Mouse (Mus musculus) CD4-positive naive resting alpha-beta T cell, adult 76 days (primary cell): ENCODE results near the gene Kcnj5. TPM values are rescaled to one million over a fixed set of nuclear protein-coding genes. Genes with fewer than 3 reads are reported as not detected.

Experiments used
- total RNA-seq: library from RNA; stranded (reverse); gene quantifications from one replicate; pipeline ENCODE4 v1.2.4, GENCODE M21; 2023

Gene Kcnj5
- total RNA-seq = not detected

DNA sequence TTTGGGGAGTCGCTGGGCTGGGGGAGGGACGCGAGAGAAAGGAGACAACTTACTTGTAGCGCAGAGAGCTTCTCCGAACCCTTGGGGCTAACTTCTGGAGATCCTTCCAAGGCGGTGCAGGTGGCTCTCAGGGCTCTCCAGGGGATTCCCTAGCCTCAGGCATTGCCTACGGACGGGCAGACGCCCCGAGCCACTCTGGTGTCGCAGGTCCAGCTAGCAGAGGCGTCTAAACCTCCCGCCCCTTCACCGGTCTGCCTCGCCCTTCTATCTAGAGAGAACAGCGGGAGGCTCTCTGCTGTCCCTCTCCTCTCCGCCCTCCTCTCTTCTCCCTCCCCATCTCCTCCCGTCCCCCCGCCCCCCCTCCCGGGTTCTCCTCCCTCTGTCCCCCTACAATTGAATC lies at the start of gene Kcnj5:
TSS of gene Kcnj5 (minus strand) at position 300 of the 400 bp plus-strand sequence.

DNA sequence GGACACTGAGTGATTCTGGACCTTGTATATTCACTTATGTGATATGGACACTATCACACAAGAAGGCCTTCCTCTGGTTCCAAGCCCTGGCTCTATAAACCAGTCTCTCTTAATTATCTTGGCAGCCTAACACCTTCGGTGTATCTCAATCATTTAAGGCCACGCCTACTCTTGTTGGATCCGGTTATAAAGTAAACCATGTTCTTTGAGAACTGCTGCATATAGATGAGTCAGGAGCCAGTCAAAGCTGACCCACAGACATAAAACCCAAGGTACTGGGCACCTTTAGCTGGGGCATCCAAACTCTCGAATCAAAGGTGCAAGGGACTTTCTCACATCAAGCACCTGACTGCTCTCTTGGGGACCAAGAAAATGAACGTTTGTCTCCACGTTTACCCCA lies 28.1 kb upstream of the Kcnj5 start, which contains the start of gene Kcnj1:
TSS of gene Kcnj1 (plus strand) at position 292 of the 400 bp plus-strand sequence.

Other genes starting within 250 kb of the Kcnj5 start
- gene Arhgap32, start 228.2 kb downstream of the Kcnj5 start, total RNA-seq = 0.62 TPM
- gene Kcnj1, start 28.1 kb upstream of the Kcnj5 start, total RNA-seq = 0.41 TPM
- 99.8 TPM for gene Fli1, start 198.5 kb upstream of the Kcnj5 start, total RNA-seq